Mouse (Mus musculus) liver, embryonic 15.5 days (tissue): ENCODE data around the gene Olfr1012. TPM values are rescaled to one million over a fixed set of nuclear protein-coding genes. Genes with fewer than 3 reads are reported as not detected.
"Not testable (repeated sequence)": the region's sequence is repeated elsewhere in the genome, so short reads cannot be mapped to it uniquely, and the experiment has no call there.

ENCODE experiments used
- ATAC-seq: fragments of 200-750 bp; cut with Nextera tagmentation; 2 replicates; pipeline ENCODE4 v1.8.0; 2017; ENCODE audit warnings: moderate number of reproducible peaks, mild to moderate bottlenecking, moderate library complexity; ENCODE audit not compliant: insufficient read depth
- H3K27ac ChIP-seq: fragments of 300-500 bp; sonication (generic); replicated peaks from 2 replicates; pipeline ENCODE4 v1.5.1; 2015; ENCODE audit warnings: mild to moderate bottlenecking, inconsistent platforms
- H3K27me3 ChIP-seq: fragments of 300-500 bp; sonication (generic); 2 replicates; pipeline ENCODE4 v1.6.1; 2015; ENCODE audit warnings: mild to moderate bottlenecking, inconsistent platforms
- H3K36me3 ChIP-seq: fragments of 300-500 bp; sonication (generic); replicated peaks from 2 replicates; pipeline ENCODE4 v1.6.1; 2015; ENCODE audit warnings: moderate library complexity, mild to moderate bottlenecking, inconsistent platforms
- H3K4me1 ChIP-seq: fragments of 300-500 bp; sonication (generic); replicated peaks from 2 replicates; pipeline ENCODE4 v1.6.1; 2015; ENCODE audit warnings: inconsistent platforms
- H3K4me2 ChIP-seq: fragments of 300-500 bp; sonication (generic); 2 replicates; pipeline ENCODE4 v1.6.1; 2015; ENCODE audit warnings: moderate library complexity, mild to moderate bottlenecking, inconsistent platforms
- H3K4me3 ChIP-seq: fragments of 300-500 bp; sonication (generic); replicated peaks from 2 replicates; pipeline ENCODE4 v1.5.1; 2015; ENCODE audit warnings: mild to moderate bottlenecking, inconsistent platforms
- H3K9ac ChIP-seq: fragments of 300-500 bp; sonication (generic); 2 replicates; pipeline ENCODE4 v1.6.1; 2015; ENCODE audit warnings: moderate library complexity, mild to moderate bottlenecking, inconsistent platforms
- H3K9me3 ChIP-seq: fragments of 300-500 bp; sonication (generic); replicated peaks from 2 replicates; pipeline ENCODE4 v1.6.1; 2016; ENCODE audit warnings: inconsistent platforms
- WGBS: fragments of 180-500 bp; shearing (Covaris S2); methylation state at CpG from one replicate; pipeline ENCODE4 v1.1.7; 2015; ENCODE audit warnings: mixed read lengths; ENCODE audit not compliant: insufficient replicate concordance; 5-methylcytosine and 5-hydroxymethylcytosine counted together
- polyA plus RNA-seq: library from polyadenylated mRNA; unstranded; fragments of >200 nt; fragmentation: Nextera tagmentation; extraction: Ambion mirVana; gene quantifications from 2 replicates; pipeline ENCODE4 v1.2.1, GENCODE M21; 2015

The Olfr1012 gene
- not detected in 2 replicates for polyA plus RNA-seq

GRCm38 (mm10) chr2:85762666-85763065 lies at the start of gene Olfr1012:
Olfr1012 (minus strand) TSS chr2:85762766.
- Histone ChIP-seq H3K4me2 (no peak within 1 kb of the TSS), H3K4me1 (no peaks in the 10 kb centered on the region), H3K4me3 (no peak within 1 kb of the TSS), H3K27me3 (no peaks in the 10 kb centered on the region), H3K9ac (no peak within 1 kb of the TSS), H3K36me3 (no peaks in the 10 kb centered on the region), H3K27ac (no peak within 1 kb of the TSS), H3K9me3 (no peaks in the 10 kb centered on the region)
- 43% methylated on average over 1 of the region's 1 CpGs for WGBS
- no peak for ATAC-seq

GRCm38 (mm10) chr2:85804501-85804900 lies 41.9 kb upstream of the Olfr1012 start:
- 65% methylated on average over 4 of the region's 4 CpGs for WGBS
- Histone ChIP-seq H3K9me3 (no peaks in the 10 kb centered on the region), H3K4me2 (no peak overlapping the region), H3K4me1 (no peaks in the 10 kb centered on the region), H3K4me3 (no peak overlapping the region), H3K36me3 (no peaks in the 10 kb centered on the region), H3K27me3 (no peaks in the 10 kb centered on the region), H3K27ac (no peak overlapping the region), H3K9ac (no peak overlapping the region)
- ATAC-seq: no peak

- no peak within 1 kb of the TSS for H3K4me3 ChIP-seq
- ATAC-seq: no peak
- no peaks in the 10 kb centered on the region for H3K36me3 ChIP-seq
- 58% methylated on average over 2 of the region's 2 CpGs for WGBS
- H3K27me3 ChIP-seq: no peaks in the 10 kb centered on the region
- no peak within 1 kb of the TSS for H3K27ac ChIP-seq
- H3K4me2 ChIP-seq: no peak within 1 kb of the TSS
- H3K4me1 ChIP-seq: no peaks in the 10 kb centered on the region
- no peaks in the 10 kb centered on the region for H3K9me3 ChIP-seq
- no peak within 1 kb of the TSS for H3K9ac ChIP-seq
These were observed 39.9 kb upstream of the Olfr1012 start, which contains the start of gene Olfr1016 for GRCm38 (mm10) chr2:85802444-85802843. Olfr1016 (minus strand) TSS chr2:85802544.

GRCm38 (mm10) chr2:85792331-85792730 lies 29.8 kb upstream of the Olfr1012 start:
- Histone ChIP-seq H3K9ac (no peak overlapping the region), H3K4me3 (no peak overlapping the region), H3K36me3 (no peaks in the 10 kb centered on the region), H3K4me1 (no peaks in the 10 kb centered on the region), H3K27me3 (no peaks in the 10 kb centered on the region), H3K4me2 (no peak overlapping the region), H3K9me3 (no peaks in the 10 kb centered on the region), H3K27ac (no peak overlapping the region)
- no peak for ATAC-seq
- 48% methylated on average over 2 of the region's 2 CpGs for WGBS

- Histone ChIP-seq H3K27me3 (no peaks in the 10 kb centered on the region), H3K27ac (no peak within 1 kb of the TSS), H3K36me3 (no peaks in the 10 kb centered on the region), H3K4me3 (no peak within 1 kb of the TSS), H3K4me2 (no peak within 1 kb of the TSS), H3K4me1 (no peaks in the 10 kb centered on the region), H3K9me3 (no peaks in the 10 kb centered on the region), H3K9ac (no peak within 1 kb of the TSS)
- ATAC-seq: no peak
These were observed 19.2 kb upstream of the Olfr1012 start, which contains the start of gene Olfr1015 for GRCm38 (mm10) chr2:85781717-85782116. Olfr1015 (plus strand) TSS chr2:85782017.

- no peak within 1 kb of the TSS for H3K27ac ChIP-seq
- H3K4me1 ChIP-seq: no peaks in the 10 kb centered on the region
- H3K9ac ChIP-seq: no peak within 1 kb of the TSS
- H3K9me3 ChIP-seq: no peaks in the 10 kb centered on the region; the same call in 1 of the 2 replicates
- no peak within 1 kb of the TSS for H3K4me3 ChIP-seq
- H3K27me3 ChIP-seq: no peaks in the 10 kb centered on the region
- H3K4me2 ChIP-seq: no peak within 1 kb of the TSS
- ATAC-seq: no peak
- H3K36me3 ChIP-seq: no peaks in the 10 kb centered on the region
These were observed 9.8 kb upstream of the Olfr1012 start, which contains the start of gene Olfr1014 for GRCm38 (mm10) chr2:85772413-85772812. Olfr1014 (plus strand) TSS chr2:85772713.

GRCm38 (mm10) chr2:85766798-85767197 lies 4.2 kb upstream of the Olfr1012 start, which contains the start of gene Olfr1013:
Olfr1013 (plus strand) TSS chr2:85767098.
- no peaks in the 10 kb centered on the region for H3K4me1 ChIP-seq
- H3K4me2 ChIP-seq: no peak within 1 kb of the TSS
- no peak within 1 kb of the TSS for H3K9ac ChIP-seq
- no peak within 1 kb of the TSS for H3K27ac ChIP-seq
- H3K9me3 ChIP-seq: no peaks in the 10 kb centered on the region; the same call in 1 of the 2 replicates
- no peak for ATAC-seq
- no peaks in the 10 kb centered on the region for H3K27me3 ChIP-seq
- no peaks in the 10 kb centered on the region for H3K36me3 ChIP-seq
- H3K4me3 ChIP-seq: no peak within 1 kb of the TSS

GRCm38 (mm10) chr2:85753822-85754221 lies 8.7 kb downstream of the Olfr1012 start:
- no peak for ATAC-seq
- Histone ChIP-seq H3K27ac (no peak overlapping the region), H3K4me1 (no peaks in the 10 kb centered on the region), H3K36me3 (no peaks in the 10 kb centered on the region), H3K9ac (no peak overlapping the region), H3K4me3 (no peak overlapping the region), H3K9me3 (no peaks in the 10 kb centered on the region), H3K4me2 (no peak overlapping the region), H3K27me3 (no peaks in the 10 kb centered on the region)
- WGBS: 60% methylated on average over 4 of the region's 4 CpGs

GRCm38 (mm10) chr2:85725793-85726192 lies 36.8 kb downstream of the Olfr1012 start:
- no peaks in the 10 kb centered on the region for H3K36me3 ChIP-seq
- no peak overlapping the region for H3K27ac ChIP-seq
- 12% methylated on average over 3 of the region's 3 CpGs for WGBS
- no peaks in the 10 kb centered on the region for H3K9me3 ChIP-seq
- no peaks in the 10 kb centered on the region for H3K4me1 ChIP-seq
- H3K27me3 ChIP-seq: no peaks in the 10 kb centered on the region
- H3K9ac ChIP-seq: no peak overlapping the region
- no peak overlapping the region for H3K4me3 ChIP-seq
- ATAC-seq: no peak
- no peak overlapping the region for H3K4me2 ChIP-seq

- H3K36me3 ChIP-seq: no peaks in the 10 kb centered on the region
- 58% methylated on average over 1 of the region's 1 CpGs for WGBS
- H3K9ac ChIP-seq: no peak within 1 kb of the TSS
- no peaks in the 10 kb centered on the region for H3K4me1 ChIP-seq
- no peak within 1 kb of the TSS for H3K27ac ChIP-seq
- H3K9me3 ChIP-seq: no peaks in the 10 kb centered on the region
- ATAC-seq: no peak
- H3K27me3 ChIP-seq: no peaks in the 10 kb centered on the region
- no peak within 1 kb of the TSS for H3K4me3 ChIP-seq
- no peak within 1 kb of the TSS for H3K4me2 ChIP-seq
These were observed 47.4 kb downstream of the Olfr1012 start, which contains the start of gene Olfr1009 for GRCm38 (mm10) chr2:85715119-85715518. Olfr1009 (plus strand) TSS chr2:85715419.

GRCm38 (mm10) chr2:85711159-85711558 lies 51.4 kb downstream of the Olfr1012 start:
- no peaks in the 10 kb centered on the region for H3K27me3 ChIP-seq
- 11% methylated on average over 1 of the region's 1 CpGs for WGBS
- no peak for ATAC-seq

GRCm38 (mm10) chr2:85710680-85711079 lies 51.9 kb downstream of the Olfr1012 start:
- not testable (repeated sequence) for H3K9ac ChIP-seq, H3K36me3 ChIP-seq, H3K9me3 ChIP-seq, H3K4me2 ChIP-seq, ATAC-seq, H3K4me3 ChIP-seq, H3K4me1 ChIP-seq, H3K27ac ChIP-seq, H3K27me3 ChIP-seq
- 38% methylated on average over 2 of the region's 2 CpGs for WGBS

More at GRCm38 (mm10) chr2:85711159-85711558, 51.4 kb downstream of the Olfr1012 start:
- Histone ChIP-seq H3K27ac (no peak overlapping the region), H3K4me1 (no peaks in the 10 kb centered on the region), H3K36me3 (no peaks in the 10 kb centered on the region), H3K9ac (no peak overlapping the region), H3K4me2 (no peak overlapping the region), H3K4me3 (no peak overlapping the region), H3K9me3 (no peaks in the 10 kb centered on the region)
